Mouse (Mus musculus): ENCODE results near the gene Map4k4. TPM values are rescaled to one million over a fixed set of nuclear protein-coding genes. Genes with fewer than 3 reads are reported as not detected.

Map4k4 gene
- total RNA-seq (2021), result 100 to 1,000 TPM; 200 to 208 TPM
- long read RNA-seq, experiment 1, partial matches to known transcripts, result 4 of 16 reads
- long read RNA-seq, experiment 1, other reads (novel, unspliced or antisense), result 12 of 16 reads
- long read RNA-seq, experiment 2, partial matches to known transcripts, result 4 of 57 reads
- long read RNA-seq, experiment 2, other reads (novel, unspliced or antisense), result 52 of 57 reads

GRCm38 (mm10) chr1:39900181-39901005 is at the start of gene Map4k4:
TSS of gene Map4k4 (plus strand) at chr1:39900913.
- peak; percentile 44 to 64 for DNase-seq (ENCODE audit: low spot score in 2 of 2)

- DNase-seq (ENCODE audit: low spot score in 2 of 2), result no peak
Measured at GRCm38 (mm10) chr1:39855949-39856348, 44.8 kb upstream of the Map4k4 start.

GRCm38 (mm10) chr1:39856795-39857447 is 43.8 kb upstream of the Map4k4 start:
- no peak for DNase-seq (ENCODE audit: low spot score in 2 of 2)

- no peak for DNase-seq (ENCODE audit: low spot score in 2 of 2)
Measured at GRCm38 (mm10) chr1:39857448-39857820, 43.3 kb upstream of the Map4k4 start.

GRCm38 (mm10) chr1:39859213-39859612 is 41.5 kb upstream of the Map4k4 start:
- no peak for DNase-seq (ENCODE audit: low spot score in 2 of 2)

- no peak for DNase-seq (ENCODE audit: low spot score in 2 of 2)
Measured at GRCm38 (mm10) chr1:39866367-39867141, 34.2 kb upstream of the Map4k4 start.

GRCm38 (mm10) chr1:39867142-39867525 is 33.6 kb upstream of the Map4k4 start:
- no peak for DNase-seq (ENCODE audit: low spot score in 2 of 2)

GRCm38 (mm10) chr1:39867966-39868593 is 32.6 kb upstream of the Map4k4 start:
- DNase-seq (ENCODE audit: low spot score in 2 of 2), result no peak

- DNase-seq (ENCODE audit: low spot score in 2 of 2), result no peak
Measured at GRCm38 (mm10) chr1:39868825-39869571, 31.7 kb upstream of the Map4k4 start.

- DNase-seq (ENCODE audit: low spot score in 2 of 2), result no peak
Measured at GRCm38 (mm10) chr1:39869721-39870201, 31.0 kb upstream of the Map4k4 start.

- DNase-seq (ENCODE audit: low spot score in 2 of 2), result no peak
Measured at GRCm38 (mm10) chr1:39877981-39878380, 22.7 kb upstream of the Map4k4 start.

GRCm38 (mm10) chr1:39882505-39882904 is 18.2 kb upstream of the Map4k4 start:
- no peak for DNase-seq (ENCODE audit: low spot score in 2 of 2)

- no peak for DNase-seq (ENCODE audit: low spot score in 2 of 2)
Measured at GRCm38 (mm10) chr1:39884803-39885515, 15.8 kb upstream of the Map4k4 start.

- DNase-seq (ENCODE audit: low spot score in 2 of 2), result no peak
Measured at GRCm38 (mm10) chr1:39887997-39888396, 12.7 kb upstream of the Map4k4 start.

- no peak for DNase-seq (ENCODE audit: low spot score in 2 of 2)
Measured at GRCm38 (mm10) chr1:39889429-39889828, 11.3 kb upstream of the Map4k4 start.

- no peak for DNase-seq (ENCODE audit: low spot score in 2 of 2)
Measured at GRCm38 (mm10) chr1:39889973-39890372, 10.7 kb upstream of the Map4k4 start.

GRCm38 (mm10) chr1:39893153-39893880 is 7.4 kb upstream of the Map4k4 start:
- no peak for DNase-seq (ENCODE audit: low spot score in 2 of 2)

- no peak for DNase-seq (ENCODE audit: low spot score in 2 of 2)
Measured at GRCm38 (mm10) chr1:39895097-39895496, 5.6 kb upstream of the Map4k4 start.

- no peak for DNase-seq (ENCODE audit: low spot score in 2 of 2)
Measured at GRCm38 (mm10) chr1:39895506-39895905, 5.2 kb upstream of the Map4k4 start.

Data from adrenal gland, postnatal 4 days (tissue).